Mouse (Mus musculus) ES-E14 (cell line): ENCODE measurements around the gene Cadm1.

Source experiments
- CHD2 ChIP-seq: IDR thresholded peaks from 2 replicates; pipeline ENCODE4 v1.6.1; 2014; ENCODE audit warnings: mild to moderate bottlenecking, low read depth, low read length, inconsistent platforms
- HCFC1 ChIP-seq: IDR thresholded peaks from 2 replicates; pipeline ENCODE4 v1.6.1; 2012; ENCODE audit warnings: low read length, inconsistent platforms, borderline replicate concordance; ENCODE audit not compliant: insufficient read depth
- ZC3H11A ChIP-seq: IDR thresholded peaks from 2 replicates; pipeline ENCODE4 v1.6.1; 2012; ENCODE audit warnings: low read depth, mild to moderate bottlenecking, inconsistent platforms, low read length, borderline replicate concordance
- ZNF384 ChIP-seq: IDR thresholded peaks from 2 replicates; pipeline ENCODE4 v1.6.1; 2012; ENCODE audit warnings: low read depth, low read length, inconsistent platforms

DNA sequence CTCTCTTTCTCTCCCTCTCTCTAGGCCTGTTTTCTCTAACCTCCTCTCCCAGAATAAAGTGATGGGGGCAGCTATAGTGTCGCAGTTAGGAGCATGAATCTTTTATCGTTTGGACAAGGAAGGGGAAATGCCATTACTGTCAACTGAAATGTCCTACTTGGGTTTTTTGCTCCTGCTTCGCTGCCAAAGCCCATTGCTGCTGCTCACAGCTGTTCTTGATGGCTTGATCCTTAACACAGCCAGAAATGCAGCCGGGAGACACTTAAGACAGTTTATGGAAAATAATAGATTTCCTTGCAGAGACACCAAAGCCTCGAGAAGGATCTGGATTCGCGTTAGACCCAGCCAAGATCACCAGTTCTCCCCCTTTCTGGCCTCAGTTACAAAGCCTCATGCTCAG lies 327.3 kb downstream of the Cadm1 start:
- TF ChIP-seq ZC3H11A (no peak), HCFC1 (no peak), CHD2 (no peak), ZNF384 (no peak)
